ENCODE assay signal across 25 mouse cellular contexts in genomic region chr5:21509801-21510200, GRCm38 (mm10). TPM values are rescaled to one million over a fixed set of nuclear protein-coding genes. Genes with fewer than 3 reads are reported as not detected.
"Had no signal": no experiment of that assay in that cellular context is flagged by ENCODE, and none has a peak within 500 bp of the region (broad histone marks: within the 10 kb centered on the region; RNA-seq: fewer than 3 reads in every experiment).

No protein-coding gene starts in this region.

- ATAC-seq: hindbrain, postnatal 0 days; intestine, embryonic 16.5 days had no signal

- H3K27me3 ChIP-seq: heart, embryonic 13.5 days; heart, embryonic 15.5 days; hindbrain, embryonic 13.5 days; hindbrain, embryonic 15.5 days; kidney, embryonic 15.5 days; limb, embryonic 12.5 days; liver, embryonic 13.5 days had no signal

- DNase-seq: gastrocnemius, postnatal 14 days; gastrocnemius, postnatal 36 days; heart, adult 2 months; heart, postnatal 14 days; heart, postnatal 36 days; kidney, adult 11 months; kidney, adult 2 months; kidney, adult 9 months; kidney, postnatal 14 days; kidney, postnatal 4 days; liver; liver, embryonic 13.5 days had no signal

- H3K4me3 ChIP-seq: heart, adult 2 months; heart, embryonic 13.5 days; heart, embryonic 15.5 days; hindbrain, embryonic 13.5 days; hindbrain, embryonic 15.5 days; kidney, embryonic 15.5 days; layer of hippocampus, adult 2 months; left cerebral cortex, adult 2 months; limb, embryonic 10.5 days; limb, embryonic 12.5 days; liver, embryonic 13.5 days had no signal

- H3K36me3 ChIP-seq: heart, embryonic 13.5 days; heart, embryonic 15.5 days; hindbrain, embryonic 13.5 days; hindbrain, embryonic 15.5 days; kidney, embryonic 15.5 days; limb, embryonic 10.5 days; limb, embryonic 12.5 days; liver, embryonic 13.5 days had no signal

- H3K27ac ChIP-seq: heart, adult 2 months; heart, embryonic 13.5 days; heart, embryonic 15.5 days; hindbrain, embryonic 13.5 days; hindbrain, embryonic 15.5 days; hindbrain, postnatal 0 days; kidney, embryonic 15.5 days; kidney, postnatal 0 days; layer of hippocampus, adult 2 months; left cerebral cortex, adult 2 months; limb, embryonic 10.5 days; limb, embryonic 12.5 days; liver, embryonic 13.5 days had no signal

RNA-seq across cellular contexts. Expression of gene Lrrc17, which starts 33.6 kb away (rescaled TPM):
- total RNA-seq: hematopoietic stem cell, adult 5-6 weeks had no signal
